Mouse (Mus musculus) heart, postnatal 0 days (tissue): ENCODE results near the gene Ccdc124.

ENCODE experiments used
- CTCF ChIP-seq: IDR thresholded peaks from 2 replicates; pipeline ENCODE4 v1.5.1; 2016; ENCODE audit warnings: antibody characterized with exemption, control low read depth, low read depth
- EP300 ChIP-seq: IDR thresholded peaks from 2 replicates; pipeline ENCODE4 v1.6.1; 2016; ENCODE audit warnings: antibody characterized with exemption, low read depth

- TF ChIP-seq EP300 (no peak), CTCF (peak; percentile 94)
These were observed 32.3 kb downstream of the Ccdc124 start for GRCm38 (mm10) chr8:70841147-70842072.
